Comparison of ENCODE assay signal across 9 mouse cellular contexts in the genomic region with DNA sequence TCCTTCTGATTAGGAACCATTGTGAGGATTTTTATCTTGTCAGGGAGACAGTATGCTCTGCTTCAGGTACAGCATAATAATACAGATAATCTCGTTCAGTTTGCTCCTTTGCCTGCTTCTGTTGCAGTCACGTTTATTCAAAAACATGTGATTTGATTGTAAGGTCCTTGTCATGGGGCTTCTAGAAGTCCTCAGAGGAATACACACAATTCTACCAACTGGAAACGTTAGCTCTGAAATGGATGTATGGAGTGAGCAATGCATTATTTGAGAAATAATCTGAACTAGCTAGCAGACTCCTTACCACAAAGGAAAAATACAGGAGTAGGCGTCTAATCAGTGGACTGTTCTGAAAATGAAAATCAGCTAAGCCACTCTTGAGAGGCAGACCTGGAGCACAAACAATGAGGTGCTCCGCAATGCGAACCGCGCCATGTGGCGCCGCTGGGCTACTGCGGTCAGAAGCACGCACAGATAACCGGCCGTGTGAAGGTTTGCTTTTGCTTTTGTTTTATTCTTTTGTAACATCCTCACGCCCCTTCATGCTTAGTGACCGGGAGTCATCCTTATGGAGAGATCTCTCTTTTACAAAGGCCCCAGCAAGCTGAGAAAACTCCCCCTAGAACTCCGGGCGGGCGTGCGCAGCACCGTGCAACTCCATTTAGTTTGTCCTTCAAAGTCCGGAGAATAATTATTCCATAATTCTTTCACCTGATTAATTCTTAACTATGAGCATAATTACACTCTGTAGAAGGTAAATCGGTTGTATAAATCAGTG.
DNase-seq lines count a peak whose midpoint lies in the region; ATAC-seq and TF ChIP-seq lines count a peak whose summit lies in the region.
"Had no signal": no experiment of that assay in that cellular context is flagged by ENCODE, and none has a peak within 500 bp of the region (broad histone marks: within the 10 kb centered on the region; RNA-seq: fewer than 3 reads in every experiment).

No protein-coding gene starts in this region.

- no peak for DNase-seq in gastrocnemius, adult 2 months
- no peak for DNase-seq in gastrocnemius, postnatal 36 days
- DNase-seq in adrenal gland, postnatal 10 days = peak; percentile 24
- no peak for DNase-seq in liver, embryonic 13.5 days
- DNase-seq in c-Kit-positive CD71-positive TER-119-positive erythroid progenitor cells, embryonic 14.5 days (ENCODE audit: low spot score) = no peak

- no peaks in the 10 kb centered on the region for H3K27me3 ChIP-seq in intestine, embryonic 16.5 days (replicated peaks; ENCODE audit: control insufficient read depth, insufficient read depth, low read length)
- peaks cover 16% of the 10 kb centered on the region for H3K27me3 ChIP-seq in liver, embryonic 13.5 days
- no peaks in the 10 kb centered on the region for H3K27me3 ChIP-seq in stomach, embryonic 14.5 days (ENCODE audit: control insufficient read depth, insufficient read depth, low read length)

- H3K9ac ChIP-seq in intestine, embryonic 16.5 days (ENCODE audit: low read depth, low read length) = peak overlapping the region; percentile 58; the same call in 1 of the 2 replicates
- no peak overlapping the region for H3K9ac ChIP-seq in liver, embryonic 13.5 days
- 0 out of 2 replicates have a peak overlapping the region, but pooled peaks have one; percentile 4 for H3K9ac ChIP-seq in stomach, embryonic 14.5 days (replicated peaks; ENCODE audit: low read depth, low read length)

- TF ChIP-seq CTCF in gastrocnemius, adult 2 months (IDR thresholded peaks at IDR 0.05) = no peak
- no peak for TF ChIP-seq CTCF in embryonic fibroblast, embryonic 13.5 days (IDR thresholded peaks at IDR 0.05; ENCODE audit: borderline replicate concordance, insufficient read depth, low read length)

- 5% methylated on average over 23 of the region's 23 CpGs for WGBS in intestine, embryonic 16.5 days
- 7% methylated on average over 23 of the region's 23 CpGs for WGBS in liver, embryonic 13.5 days (ENCODE audit: insufficient replicate concordance)
- 5% methylated on average over 23 of the region's 23 CpGs for WGBS in stomach, embryonic 14.5 days

- intact Hi-C loops in gastrocnemius, adult 2 months (cut with DNase I) = no loop called here
- intact Hi-C loops in gastrocnemius, postnatal 36 days (cut with DNase I) = no loop called here

- H3K27ac ChIP-seq in gastrocnemius, adult 2 months = no peak overlapping the region
- no peak overlapping the region for H3K27ac ChIP-seq in embryonic fibroblast, embryonic 13.5 days (ENCODE audit: insufficient read depth, low read length)
- no peak overlapping the region for H3K27ac ChIP-seq in intestine, embryonic 16.5 days (ENCODE audit: low read length)
- H3K27ac ChIP-seq in liver, embryonic 13.5 days = no peak overlapping the region
- no peak overlapping the region for H3K27ac ChIP-seq in stomach, embryonic 14.5 days (ENCODE audit: low read length)

- H3K4me3 ChIP-seq in gastrocnemius, adult 2 months = peak overlapping the region; percentile 65
- H3K4me3 ChIP-seq in embryonic fibroblast, embryonic 13.5 days (ENCODE audit: insufficient read depth, low read length) = peak overlapping the region; percentile 54
- H3K4me3 ChIP-seq in intestine, embryonic 16.5 days (ENCODE audit: low read length) = peak overlapping the region; percentile 51
- peak overlapping the region; percentile 33 for H3K4me3 ChIP-seq in liver, embryonic 13.5 days (replicated peaks)
- peak overlapping the region; percentile 45 for H3K4me3 ChIP-seq in stomach, embryonic 14.5 days (ENCODE audit: low read depth, low read length)
- H3K4me3 ChIP-seq: erythroblast, embryonic 14.5 days had no signal

- H3K36me3 ChIP-seq in intestine, embryonic 16.5 days (ENCODE audit: control insufficient read depth, insufficient read depth, low read length) = no peaks in the 10 kb centered on the region
- no peaks in the 10 kb centered on the region for H3K36me3 ChIP-seq in liver, embryonic 13.5 days
- no peaks in the 10 kb centered on the region for H3K36me3 ChIP-seq in stomach, embryonic 14.5 days (ENCODE audit: control insufficient read depth, insufficient read depth, low read length)

- peak overlapping the region; percentile 90 for H3K4me2 ChIP-seq in intestine, embryonic 16.5 days (ENCODE audit: low read depth, low read length)
- H3K4me2 ChIP-seq in liver, embryonic 13.5 days = peak overlapping the region; percentile 45
- peak overlapping the region; percentile 82 for H3K4me2 ChIP-seq in stomach, embryonic 14.5 days (replicated peaks; ENCODE audit: low read depth, low read length)

- no peaks in the 10 kb centered on the region for H3K4me1 ChIP-seq in embryonic fibroblast, embryonic 13.5 days (ENCODE audit: control insufficient read depth, insufficient read depth, low read length)
- no peaks in the 10 kb centered on the region for H3K4me1 ChIP-seq in intestine, embryonic 16.5 days (ENCODE audit: control insufficient read depth, insufficient read depth, low read length)
- H3K4me1 ChIP-seq in liver, embryonic 13.5 days (replicated peaks) = no peaks in the 10 kb centered on the region
- H3K4me1 ChIP-seq in stomach, embryonic 14.5 days (ENCODE audit: control insufficient read depth, insufficient read depth, low read length) = no peaks in the 10 kb centered on the region

- no peak for TF ChIP-seq POLR2A in embryonic fibroblast, embryonic 13.5 days (IDR thresholded peaks at IDR 0.05; ENCODE audit: low read depth, low read length)

- no peaks in the 10 kb centered on the region for H3K9me3 ChIP-seq in intestine, embryonic 16.5 days (ENCODE audit: control insufficient read depth, low read length)
- H3K9me3 ChIP-seq in liver, embryonic 13.5 days (replicated peaks) = no peaks in the 10 kb centered on the region
- H3K9me3 ChIP-seq in stomach, embryonic 14.5 days (ENCODE audit: control insufficient read depth, low read depth, low read length) = no peaks in the 10 kb centered on the region

- peak; percentile 77 for ATAC-seq in intestine, embryonic 16.5 days
- no peak for ATAC-seq in liver, embryonic 13.5 days (ENCODE audit: low read depth)
- 0 out of 2 replicates have a peak, but pooled peaks have one; percentile 18 for ATAC-seq in stomach, embryonic 14.5 days (ENCODE audit: insufficient number of reproducible peaks, insufficient read depth, low FRiP score, low read depth)
